Mouse (Mus musculus): ENCODE measurements around the gene Gtf3c5.

DNA sequence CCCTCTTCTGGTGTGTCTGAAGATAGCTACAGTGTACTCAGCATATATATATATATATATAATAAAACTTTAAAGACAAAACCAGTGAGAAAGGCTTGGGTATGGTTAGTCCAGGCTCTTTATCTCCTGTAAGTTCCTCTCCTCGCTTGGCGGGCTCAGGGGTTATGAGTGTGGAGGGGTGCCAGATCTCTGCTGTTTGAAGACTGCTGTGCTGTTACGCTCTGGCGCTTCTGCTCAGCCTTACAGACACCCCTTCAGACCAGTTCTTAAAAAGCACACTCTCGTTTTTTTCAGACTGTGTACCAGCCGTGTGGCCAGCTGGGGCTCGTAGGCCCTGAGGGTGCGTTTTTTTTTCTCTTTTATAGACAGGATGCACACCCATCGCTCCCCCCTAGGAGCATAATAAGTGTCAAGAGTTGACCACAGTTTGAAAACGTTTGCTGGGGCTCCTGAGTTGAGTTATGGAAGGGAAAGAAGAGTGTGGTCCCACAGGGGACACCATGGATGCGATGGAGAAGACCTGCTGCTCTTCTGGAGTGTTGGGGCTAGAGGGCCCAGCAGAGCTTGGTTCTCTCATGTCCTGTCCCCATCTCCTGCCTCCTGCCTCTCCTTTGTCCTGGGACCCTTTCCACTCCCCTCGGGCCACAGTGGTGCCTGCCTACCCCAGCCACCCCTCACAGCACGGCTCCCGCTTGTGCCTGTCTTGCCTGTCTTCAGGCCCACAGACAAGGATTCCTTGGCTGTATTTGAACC is 22.4 kb upstream of the Gtf3c5 start:
- no peak for TF ChIP-seq POLR2A (IDR thresholded peaks at IDR 0.05; ENCODE audit: extremely low read depth, insufficient read depth, low read length)
- TF ChIP-seq CTCF (IDR thresholded peaks at IDR 0.05; ENCODE audit: low read depth, low read length), result no peak
